Mouse (Mus musculus) lung, postnatal 36 days (tissue): Measurements from ENCODE around the gene Dnajc25.

ENCODE experiments used
- DNase-seq: peaks from one replicate; pipeline ENCODE4 v3.0.0; 2022; ENCODE audit warnings: mixed read lengths

Dnajc25 gene

GRCm38 (mm10) chr4:59006211-59006610, 11.3 kb downstream of the Dnajc25 start:
- DNase-seq: no peak

- DNase-seq: no peak
Observed at GRCm38 (mm10) chr4:59007016-59007415, 12.2 kb downstream of the Dnajc25 start.

- DNase-seq: no peak
Observed at GRCm38 (mm10) chr4:59007974-59008373, 13.1 kb downstream of the Dnajc25 start.

GRCm38 (mm10) chr4:59009186-59009585, 14.3 kb downstream of the Dnajc25 start:
- peak; percentile 33 for DNase-seq

- no peak for DNase-seq
Observed at GRCm38 (mm10) chr4:59009696-59010095, 14.8 kb downstream of the Dnajc25 start.

GRCm38 (mm10) chr4:59011446-59011845, 16.6 kb downstream of the Dnajc25 start:
- DNase-seq: no peak

GRCm38 (mm10) chr4:59015181-59015580, 20.3 kb downstream of the Dnajc25 start:
- no peak for DNase-seq

GRCm38 (mm10) chr4:59016922-59017321, 22.1 kb downstream of the Dnajc25 start:
- no peak for DNase-seq

GRCm38 (mm10) chr4:59034325-59034917, 39.6 kb downstream of the Dnajc25 start:
- no peak for DNase-seq

GRCm38 (mm10) chr4:59034918-59035785, 40.3 kb downstream of the Dnajc25 start, which contains the start of gene Gng10:
TSS of gene Gng10 (plus strand) at chr4:59035088.
- DNase-seq: peak; percentile 69

- peak; percentile 9 for DNase-seq
Observed at GRCm38 (mm10) chr4:59035786-59036350, 41.0 kb downstream of the Dnajc25 start.

- DNase-seq: peak; percentile 85
Observed at GRCm38 (mm10) chr4:59036490-59037127, 41.7 kb downstream of the Dnajc25 start.

GRCm38 (mm10) chr4:59037525-59037924, 42.7 kb downstream of the Dnajc25 start:
- no peak for DNase-seq

GRCm38 (mm10) chr4:59040397-59041287, 45.8 kb downstream of the Dnajc25 start:
- DNase-seq: no peak

- peak; percentile 5 for DNase-seq
Observed at GRCm38 (mm10) chr4:59043074-59043473, 48.2 kb downstream of the Dnajc25 start.

GRCm38 (mm10) chr4:59043891-59044290, 49.0 kb downstream of the Dnajc25 start:
- DNase-seq: no peak

GRCm38 (mm10) chr4:59047222-59047621, 52.4 kb downstream of the Dnajc25 start:
- DNase-seq: no peak

- no peak for DNase-seq
Observed at GRCm38 (mm10) chr4:59051081-59051480, 56.2 kb downstream of the Dnajc25 start.

- DNase-seq: no peak
Observed at GRCm38 (mm10) chr4:59057929-59058328, 63.1 kb downstream of the Dnajc25 start.

- DNase-seq: no peak
Observed at GRCm38 (mm10) chr4:59062526-59062925, 67.7 kb downstream of the Dnajc25 start.

GRCm38 (mm10) chr4:59069276-59069675, 74.4 kb downstream of the Dnajc25 start:
- DNase-seq: no peak
